Mouse (Mus musculus) c-Kit-negative CD71-positive TER-119-positive erythroid progenitor cells, embryonic 14.5 days (primary cell): ENCODE data around the gene Sctr.

Source experiments
- DNase-seq: peaks from one replicate; pipeline ENCODE4 v3.0.0-alpha.2; 2013; ENCODE audit warnings: low read depth, low spot score

Sctr gene

DNA sequence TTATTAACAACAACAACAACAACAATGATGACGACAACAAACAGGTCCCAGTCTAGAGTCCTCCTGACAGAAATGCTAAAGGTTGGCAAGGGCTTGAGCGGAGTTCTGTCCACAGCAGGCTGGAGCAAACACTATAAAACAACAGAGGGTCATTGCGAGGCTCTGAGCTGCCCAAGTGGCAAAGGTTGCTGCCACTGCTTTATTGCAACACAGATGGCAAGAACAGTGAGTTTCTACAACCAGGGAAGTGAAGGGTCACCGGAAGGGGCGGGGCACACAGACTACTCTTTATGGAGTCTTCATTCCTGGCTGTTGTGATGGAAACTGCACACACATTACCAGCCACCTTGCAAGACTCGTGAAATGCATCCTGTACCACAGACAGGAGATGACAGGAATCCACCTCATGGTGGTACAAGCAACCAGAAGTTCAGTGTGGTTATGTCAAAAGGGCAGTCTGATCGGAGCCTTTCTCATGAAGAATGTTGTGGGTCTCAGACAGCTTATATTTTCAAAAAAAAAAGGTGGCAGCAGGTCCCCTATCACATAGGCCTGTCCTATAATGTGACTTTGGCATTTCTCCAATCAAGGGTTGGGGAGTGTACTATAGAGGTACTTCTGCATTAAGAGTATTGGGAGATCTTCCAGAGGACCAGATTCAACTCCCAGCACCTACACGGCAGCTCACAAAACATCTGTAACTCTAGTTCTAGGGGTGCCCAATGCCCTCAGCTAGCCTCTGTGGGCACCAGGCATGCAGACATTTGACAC is 93.9 kb downstream of the Sctr start:
- no peak for DNase-seq

DNA sequence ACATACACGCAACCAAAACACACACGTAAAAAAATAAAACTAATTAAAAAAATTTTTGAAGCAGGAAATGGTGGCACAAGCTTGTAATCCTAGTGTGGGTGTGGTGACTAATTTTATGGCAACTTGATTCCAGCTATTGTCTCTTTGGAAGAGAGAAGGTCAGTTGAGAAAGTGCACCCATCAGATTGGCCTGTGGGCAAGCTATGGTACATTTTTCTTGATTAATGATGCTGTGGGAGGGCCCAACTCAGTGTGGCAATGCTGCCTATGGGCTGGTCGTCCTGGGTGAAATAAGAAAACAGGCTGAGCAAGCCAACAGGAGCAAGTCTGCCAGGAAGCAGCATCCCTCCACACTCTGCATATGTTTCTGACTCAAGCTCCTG is 94.5 kb downstream of the Sctr start:
- DNase-seq: no peak

DNA sequence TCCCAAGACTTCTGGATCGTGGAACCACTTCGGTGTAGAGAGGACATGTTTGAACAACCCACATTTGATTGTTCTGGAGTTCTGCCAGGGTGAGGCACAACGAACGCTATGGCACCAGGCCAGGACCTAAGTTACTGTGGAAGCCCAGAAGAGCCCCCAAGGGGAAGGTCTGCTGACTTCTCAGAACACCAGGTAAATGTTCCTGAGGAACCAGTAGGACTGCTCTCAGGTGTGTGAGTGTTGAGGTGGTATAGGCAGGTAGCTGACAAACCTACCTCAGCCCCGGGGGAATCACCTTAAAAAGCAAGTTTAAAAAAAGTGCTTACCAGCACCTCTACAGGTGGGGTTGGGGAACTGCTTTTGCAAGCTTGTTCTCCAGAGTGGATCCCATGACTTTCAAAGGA is 98.9 kb downstream of the Sctr start:
- no peak for DNase-seq

DNA sequence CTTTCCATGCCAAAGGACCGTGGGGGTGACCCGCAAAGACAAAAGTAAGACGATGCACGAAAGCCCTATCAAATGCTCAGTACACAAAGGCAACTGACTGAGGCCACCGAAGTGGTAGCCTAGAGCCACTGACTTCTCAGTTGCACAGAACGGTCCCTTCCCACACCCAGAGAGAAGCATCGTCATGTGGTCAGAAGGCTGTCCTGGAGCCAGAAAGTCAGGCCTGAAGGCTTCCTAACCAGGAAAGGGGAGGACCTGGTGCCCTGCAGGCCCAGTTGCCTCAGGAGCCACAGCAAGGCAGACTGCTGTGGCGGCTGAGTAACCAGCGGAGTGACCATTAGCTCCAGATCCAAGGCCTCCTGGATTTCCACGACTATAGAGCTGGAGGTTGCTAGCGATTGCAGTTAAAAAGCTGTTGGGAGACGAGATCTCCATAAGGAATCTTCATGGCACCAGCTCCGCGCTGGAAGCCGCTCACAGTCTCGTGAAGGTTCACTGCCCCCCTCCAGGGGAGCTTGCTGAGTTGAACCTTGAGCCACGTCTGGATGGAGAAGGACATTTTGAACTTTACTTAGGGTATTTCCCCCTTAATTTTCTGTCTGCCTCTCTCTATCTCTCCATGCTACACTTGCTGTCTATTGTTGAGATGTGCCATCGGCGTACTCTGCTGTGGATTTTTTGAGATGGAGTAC is 103.2 kb downstream of the Sctr start:
- no peak for DNase-seq

DNA sequence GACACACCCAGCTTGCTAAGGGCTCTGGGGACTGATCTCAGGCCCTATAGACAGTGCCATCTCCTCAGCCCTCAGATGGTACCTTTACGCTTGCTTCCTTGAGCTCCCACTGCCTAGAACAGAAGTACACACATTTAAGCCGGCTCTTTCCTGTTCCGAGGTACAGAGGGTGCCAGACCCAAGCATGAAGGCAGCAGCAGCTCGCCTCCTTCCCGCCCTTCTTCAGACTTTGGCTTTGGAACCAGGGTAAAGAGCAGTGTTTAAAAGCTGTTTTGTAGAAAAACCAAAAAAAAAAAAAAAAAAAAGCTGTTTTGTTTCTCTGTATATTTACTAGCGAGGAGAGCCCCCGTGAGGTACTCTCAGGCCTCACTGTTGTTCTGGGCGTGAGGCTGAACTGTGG is 105.1 kb downstream of the Sctr start:
- DNase-seq: no peak

DNA sequence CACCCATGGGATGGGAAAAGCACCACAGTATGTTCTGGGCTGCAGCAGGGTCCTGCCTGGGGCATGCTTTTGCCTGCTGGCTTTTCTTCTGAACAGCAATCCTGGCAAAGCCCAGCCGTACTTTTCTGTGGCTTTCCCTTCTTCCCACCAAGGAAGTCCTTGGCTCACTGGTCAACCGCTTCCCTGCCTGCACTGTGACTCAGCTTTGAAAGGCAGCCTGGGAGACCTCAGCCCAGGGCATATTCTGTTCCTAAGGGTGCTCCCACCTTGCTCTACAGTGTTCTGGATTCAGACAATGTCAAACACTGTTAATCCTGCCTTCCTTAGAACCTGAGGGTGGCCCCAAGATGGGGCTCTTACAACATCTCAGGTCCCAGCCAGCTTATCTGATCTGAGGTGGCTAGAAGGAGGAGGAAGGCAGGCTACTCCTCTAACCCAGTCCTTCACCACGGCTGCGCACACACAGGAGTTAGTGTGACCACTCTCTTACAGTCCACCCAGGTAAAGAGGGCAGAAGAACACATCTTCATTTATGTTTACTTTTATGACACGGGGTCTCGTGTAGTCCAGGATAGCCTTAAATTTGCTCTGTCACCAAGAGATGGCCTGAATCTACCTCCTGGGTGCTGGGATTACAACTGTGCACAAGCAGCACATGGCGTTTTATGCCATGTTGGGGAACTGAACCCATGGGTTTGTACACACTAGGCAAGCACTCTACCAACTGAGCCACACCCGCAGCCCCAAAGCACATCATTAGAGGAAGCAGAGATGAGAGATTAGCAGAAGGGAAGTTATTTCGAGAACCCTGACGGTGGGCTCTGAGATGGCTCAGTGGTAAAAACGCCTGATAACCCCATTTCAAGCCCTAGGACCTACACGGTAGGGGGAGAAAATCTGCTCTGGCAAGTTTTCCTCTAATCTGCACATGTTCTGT is 105.8 kb downstream of the Sctr start:
- DNase-seq: no peak
